ENCODE assay signal across 12 mouse cellular contexts in the genomic region with DNA sequence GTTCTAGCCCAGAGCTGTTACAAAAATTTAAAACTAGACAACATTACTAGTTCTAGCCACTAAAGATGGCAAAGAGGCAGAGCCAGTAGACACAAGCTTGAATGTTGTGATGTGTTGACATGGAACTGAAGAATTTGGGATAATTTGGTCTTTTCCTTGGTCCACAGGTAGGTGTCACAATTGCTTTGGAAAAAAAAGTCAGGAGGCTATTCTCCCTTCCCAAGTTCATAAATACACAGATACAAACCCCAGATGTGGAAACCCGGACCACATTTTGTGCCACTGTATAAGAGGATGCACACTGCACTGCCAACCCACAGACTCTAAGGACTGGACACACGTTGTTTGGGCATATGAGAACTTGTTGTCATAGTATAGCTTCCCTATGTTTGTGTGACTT. TPM values are rescaled to one million over a fixed set of nuclear protein-coding genes. Genes with fewer than 3 reads are reported as not detected.
DNase-seq lines count a peak whose midpoint lies in the region; ATAC-seq and TF ChIP-seq lines count a peak whose summit lies in the region.
"Had no signal": no experiment of that assay in that cellular context is flagged by ENCODE, and none has a peak within 500 bp of the region (broad histone marks: within the 10 kb centered on the region; RNA-seq: fewer than 3 reads in every experiment).

No protein-coding gene starts in this region.

- no peak for TF ChIP-seq POLR2A in brain, embryonic 14.5 days (IDR thresholded peaks at IDR 0.05; ENCODE audit: borderline replicate concordance, extremely low read depth, insufficient read depth, insufficient read length, poor library complexity, severe bottlenecking)

- H3K4me3 ChIP-seq in heart, postnatal 0 days (ENCODE audit: low read depth, low read length), result no peak overlapping the region
- H3K4me3 ChIP-seq in midbrain, embryonic 11.5 days (ENCODE audit: low read depth, low read length), result peak overlapping the region; percentile 92
- H3K4me3 ChIP-seq: liver, embryonic 15.5 days had no signal

- no peaks in the 10 kb centered on the region for H3K9me3 ChIP-seq in heart, postnatal 0 days (replicated peaks; ENCODE audit: control insufficient read depth, low read length)
- no peaks in the 10 kb centered on the region for H3K9me3 ChIP-seq in midbrain, embryonic 11.5 days (ENCODE audit: control insufficient read depth, low read length)
- H3K9me3 ChIP-seq: liver, embryonic 15.5 days had no signal

- no peak overlapping the region for H3K4me2 ChIP-seq in heart, postnatal 0 days (ENCODE audit: low read depth, low read length)
- H3K4me2 ChIP-seq in midbrain, embryonic 11.5 days, result peak overlapping the region; percentile 88
- H3K4me2 ChIP-seq: liver, embryonic 15.5 days had no signal

- intact Hi-C loops in heart, postnatal 36 days (cut with DNase I), result no loop called here
- intact Hi-C loops in left cerebral cortex, postnatal 10 days (cut with DNase I), result loop anchor here (5.0 kb wide), 2 partner anchors 336 to 634 kb away; no protein-coding TSS in a partner anchor

- TF ChIP-seq EP300 in heart, postnatal 0 days (IDR thresholded peaks at IDR 0.05; ENCODE audit: low read depth), result no peak

- H3K27me3 ChIP-seq in heart, postnatal 0 days (ENCODE audit: control insufficient read depth, insufficient read depth, low read length), result peaks cover 94% of the 10 kb centered on the region
- peaks cover 28% of the 10 kb centered on the region for H3K27me3 ChIP-seq in midbrain, embryonic 11.5 days (ENCODE audit: control insufficient read depth, insufficient read depth, low read length)

- WGBS in heart, postnatal 0 days, result 43% methylated on average over 2 of the region's 2 CpGs
- 34% methylated on average over 2 of the region's 2 CpGs for WGBS in midbrain, embryonic 11.5 days

- peaks cover 3% of the 10 kb centered on the region; the same call in 1 of the 2 replicates for H3K4me1 ChIP-seq in heart, postnatal 0 days (ENCODE audit: control insufficient read depth, insufficient read depth)
- H3K4me1 ChIP-seq in midbrain, embryonic 11.5 days (ENCODE audit: control insufficient read depth, insufficient read depth, low read length), result peaks cover 41% of the 10 kb centered on the region

- ATAC-seq in heart, postnatal 0 days (ENCODE audit: insufficient read depth, low read depth), result no peak
- no peak for ATAC-seq in midbrain, embryonic 11.5 days (ENCODE audit: low FRiP score)
- ATAC-seq: inflammation-experienced regulatory T-cells, adult 6 months had no signal

- H3K9ac ChIP-seq in heart, postnatal 0 days (replicated peaks; ENCODE audit: low read depth, low read length), result no peak overlapping the region
- H3K9ac ChIP-seq in midbrain, embryonic 11.5 days (ENCODE audit: low read length), result peak overlapping the region; percentile 97; the same call in 1 of the 2 replicates
- H3K9ac ChIP-seq: liver, embryonic 15.5 days had no signal

- H3K27ac ChIP-seq in heart, postnatal 0 days (ENCODE audit: low read depth), result no peak overlapping the region
- H3K27ac ChIP-seq in midbrain, embryonic 11.5 days (ENCODE audit: low read depth, low read length), result no peak overlapping the region
- H3K27ac ChIP-seq: liver, embryonic 15.5 days had no signal

- no peaks in the 10 kb centered on the region for H3K36me3 ChIP-seq in heart, postnatal 0 days (replicated peaks; ENCODE audit: control insufficient read depth, insufficient read depth, low read length)
- peaks cover 3% of the 10 kb centered on the region; the same call in 1 of the 2 replicates for H3K36me3 ChIP-seq in midbrain, embryonic 11.5 days (ENCODE audit: control insufficient read depth, insufficient read depth, low read length)
- H3K36me3 ChIP-seq: G1E; liver, embryonic 15.5 days had no signal

- DNase-seq in heart, postnatal 0 days (ENCODE audit: low spot score), result no peak
- no peak for DNase-seq in heart, postnatal 36 days
- peak; percentile 47 for DNase-seq in 3T3-L1 (ENCODE audit: low read depth, low spot score)
- peak; percentile 56 for DNase-seq in brain, embryonic 14.5 days (ENCODE audit: low read depth)
- peak; percentile 91 for DNase-seq in midbrain, embryonic 11.5 days (ENCODE audit: low spot score, missing footprints)
- no peak for DNase-seq in gastrocnemius, adult 18-20 months (ENCODE audit: low spot score)
- no peak for DNase-seq in left cerebral cortex, postnatal 10 days (ENCODE audit: extremely low spot score in 1 of 2, low spot score in 2 of 2)
- DNase-seq: adrenal gland, adult 2 months had no signal

- TF ChIP-seq CTCF in heart, postnatal 0 days (IDR thresholded peaks at IDR 0.05; ENCODE audit: low read depth), result peak; percentile 4; the same call in 1 of the 2 replicates
- no peak for TF ChIP-seq CTCF in brain, embryonic 14.5 days (IDR thresholded peaks at IDR 0.05; ENCODE audit: borderline replicate concordance, extremely low read depth, insufficient read depth, insufficient read length)

RNA-seq across cellular contexts. Expression of a gene that starts 4.5 kb away (rescaled TPM):
- total RNA-seq in heart, postnatal 0 days (2014; rRNA removed; ENCODE audit: low replicate concordance), result 14.0 and 18.7 TPM in 2 replicates
- polyA plus RNA-seq in heart, postnatal 0 days (2015; fragmentation: Nextera tagmentation; extraction: Ambion mirVana), result 5.3 and 6.7 TPM in 2 replicates
- total RNA-seq in heart, postnatal 36 days (2021), result 1 to 10 TPM; 3.7 to 6.1 TPM
- 47.9 and 89.3 TPM in 2 replicates for polyA plus RNA-seq in brain, embryonic 14.5 days (2012; rRNA removed)
- 38.6 and 38.9 TPM in 2 replicates for polyA plus RNA-seq in midbrain, embryonic 11.5 days (2014; fragmentation: Nextera tagmentation; extraction: Ambion mirVana)
- not detected for total RNA-seq in gastrocnemius, adult 18-20 months (2021)
- under 1 TPM; 0.12 to 0.17 TPM for total RNA-seq in left cerebral cortex, postnatal 10 days (2021)
- total RNA-seq: neutrophil, adult 5-6 weeks had no signal
- polyA plus RNA-seq: G1E; inflammation-experienced regulatory T-cells, adult 6 months; liver, embryonic 15.5 days had no signal

Comparison
In these comparisons a context has a peak if more than half of its experiments do, and no peak if none do; other contexts are left out.
1. DNase-seq: peak in 3T3-L1 (single experiment), brain, embryonic 14.5 days (single experiment) and midbrain, embryonic 11.5 days (single experiment); none in heart, postnatal 0 days (single experiment), heart, postnatal 36 days (0 of 2), gastrocnemius, adult 18-20 months (single experiment) and left cerebral cortex, postnatal 10 days (0 of 2).
2. RNA of a gene that starts 4.5 kb away (total RNA-seq): 14.0 to 18.7 TPM in heart, postnatal 0 days and 3.7 to 6.1 TPM in heart, postnatal 36 days; 0.12 to 0.17 TPM in left cerebral cortex, postnatal 10 days and not detected in gastrocnemius, adult 18-20 months; every median in the first group is over 4 times any median in the second.